Mouse (Mus musculus): ENCODE measurements around the gene Artn. TPM values are rescaled to one million over a fixed set of nuclear protein-coding genes. Genes with fewer than 3 reads are reported as not detected.

Artn gene
- 0.58 TPM for polyA plus RNA-seq (2015; fragmentation: Illumina TruSeq; extraction: RNeasy Lipid Tissue Mini Kit (QIAGEN cat#74804); ENCODE audit: low read depth, low replicate concordance)

GRCm38 (mm10) chr4:117929391-117929881 is at the start of gene Artn:
Gene Artn (minus strand): TSS chr4:117929763.

GRCm38 (mm10) chr4:117914591-117915442 is 14.7 kb downstream of the Artn start, which contains the start of gene Ipo13:
Gene Ipo13 (minus strand): TSS chr4:117914999.

DNA sequence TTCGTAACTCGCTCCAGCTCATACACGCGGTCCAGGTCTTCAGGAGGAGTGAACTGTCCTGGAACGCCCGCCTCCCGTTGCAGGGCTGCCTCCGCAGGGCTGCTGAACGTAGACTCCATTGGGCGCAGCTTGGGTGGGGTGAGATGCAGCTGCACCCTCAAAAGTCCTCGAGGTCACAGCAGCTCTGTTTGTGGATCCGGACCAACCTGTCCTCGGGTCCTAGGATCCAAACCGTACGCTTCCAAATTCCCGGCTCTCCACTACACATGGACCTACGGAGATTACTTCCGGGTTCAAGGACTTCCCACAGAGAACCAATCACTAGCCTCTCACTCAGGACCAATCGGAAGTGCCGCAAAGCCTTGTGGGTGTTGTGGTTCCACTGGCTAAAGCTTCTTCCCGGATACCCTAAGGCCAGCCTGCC is 37.8 kb downstream of the Artn start, which contains the start of gene Dph2:
TSS of gene Dph2 (minus strand) at position 295 of the 424 bp plus-strand sequence.

DNA sequence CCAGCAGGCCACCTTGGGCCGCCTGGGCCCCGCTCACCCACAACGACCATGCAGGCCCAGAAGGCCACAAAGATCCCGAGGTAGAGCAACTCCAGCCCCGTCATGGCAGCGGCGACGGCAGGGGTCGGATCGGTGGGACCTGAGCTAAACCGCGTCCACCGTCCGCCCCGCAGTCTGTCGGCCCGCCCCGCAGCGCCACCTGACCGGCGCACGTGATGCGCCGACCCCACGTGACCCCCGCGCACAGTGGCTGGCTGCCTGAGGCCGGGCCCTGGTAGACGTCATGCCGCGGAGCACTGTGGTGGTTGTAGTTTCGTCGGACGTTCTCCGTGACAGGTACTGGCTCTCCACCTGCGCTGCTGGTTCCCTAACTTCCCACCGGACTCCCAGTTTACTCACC is 42.4 kb downstream of the Artn start, which contains the start of gene Atp6v0b:
TSS of gene Atp6v0b (minus strand) at position 201 of the 400 bp plus-strand sequence.

DNA sequence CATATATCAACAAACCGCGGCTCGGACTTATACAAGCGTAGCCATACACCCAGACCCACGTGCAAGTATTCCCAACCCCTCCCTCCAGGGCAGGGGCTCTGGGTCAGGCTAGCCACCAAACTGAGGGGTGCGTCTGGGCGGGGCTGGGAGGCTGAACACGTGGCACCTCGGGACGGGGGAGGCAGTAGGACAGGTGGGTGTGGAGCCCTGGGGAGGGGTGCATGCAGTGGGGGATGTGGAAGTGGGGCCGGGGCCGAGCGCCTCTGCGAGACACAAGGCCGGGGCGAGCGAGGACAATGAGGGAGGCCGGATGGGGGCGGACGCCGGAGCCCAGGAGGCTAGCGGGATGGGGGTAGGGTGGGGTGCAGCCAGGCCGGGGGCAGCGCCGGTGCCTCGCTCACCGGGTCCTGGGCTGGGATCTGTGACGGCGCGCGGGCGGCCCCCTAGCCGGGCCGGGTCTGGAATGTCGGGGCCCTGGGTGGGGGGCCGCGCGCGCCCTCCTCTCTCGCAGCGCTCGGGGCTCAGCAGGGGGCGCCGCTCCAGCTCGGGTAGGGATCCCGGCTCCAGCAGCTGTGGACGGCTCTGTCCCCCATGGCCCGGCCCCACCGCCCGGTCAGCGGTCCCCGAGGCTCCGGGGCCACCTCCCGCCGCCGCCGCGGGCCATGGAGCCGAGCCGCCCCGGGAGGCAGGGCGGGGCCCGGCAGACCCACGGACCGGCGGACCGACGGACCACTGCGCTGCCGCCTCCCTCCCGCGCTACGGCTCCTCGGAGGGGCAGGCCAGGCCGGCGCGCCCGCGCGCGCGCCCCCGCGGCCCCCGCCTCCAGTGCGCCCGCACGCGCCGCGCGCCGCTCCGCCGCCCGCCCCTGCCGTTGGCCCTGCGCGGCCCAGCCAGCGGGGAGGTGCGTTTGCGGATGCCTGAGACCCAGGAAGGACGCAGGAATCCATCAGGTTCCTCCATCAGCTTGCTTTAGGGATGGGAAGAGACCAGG is 46.6 kb downstream of the Artn start, which contains the start of gene B4galt2:
TSS of gene B4galt2 (minus strand) at position 787 of the 991 bp plus-strand sequence.

Other genes starting within 250 kb of the Artn start
- 37.4 TPM for gene Dmap1, start 247.5 kb downstream of the Artn start, polyA plus RNA-seq (2015; fragmentation: Illumina TruSeq; extraction: RNeasy Lipid Tissue Mini Kit (QIAGEN cat#74804); ENCODE audit: low read depth, low replicate concordance)
- gene Gm12845, start 205.4 kb downstream of the Artn start, polyA plus RNA-seq (2015; fragmentation: Illumina TruSeq; extraction: RNeasy Lipid Tissue Mini Kit (QIAGEN cat#74804); ENCODE audit: low read depth, low replicate concordance): not detected
- not detected for gene Klf17, start 164.1 kb downstream of the Artn start, polyA plus RNA-seq (2015; fragmentation: Illumina TruSeq; extraction: RNeasy Lipid Tissue Mini Kit (QIAGEN cat#74804); ENCODE audit: low read depth, low replicate concordance)
- gene Slc6a9, start 95.3 kb downstream of the Artn start, polyA plus RNA-seq (2015; fragmentation: Illumina TruSeq; extraction: RNeasy Lipid Tissue Mini Kit (QIAGEN cat#74804); ENCODE audit: low read depth, low replicate concordance): 49.6 TPM
- 0.62 TPM for gene Ccdc24, start 57.2 kb downstream of the Artn start, polyA plus RNA-seq (2015; fragmentation: Illumina TruSeq; extraction: RNeasy Lipid Tissue Mini Kit (QIAGEN cat#74804); ENCODE audit: low read depth, low replicate concordance)
- gene B4galt2, start 46.3 kb downstream of the Artn start, polyA plus RNA-seq (2015; fragmentation: Illumina TruSeq; extraction: RNeasy Lipid Tissue Mini Kit (QIAGEN cat#74804); ENCODE audit: low read depth, low replicate concordance): 73.1 TPM
- gene Atp6v0b, start 42.4 kb downstream of the Artn start, polyA plus RNA-seq (2015; fragmentation: Illumina TruSeq; extraction: RNeasy Lipid Tissue Mini Kit (QIAGEN cat#74804); ENCODE audit: low read depth, low replicate concordance): 631 TPM
- gene Dph2, start 37.7 kb downstream of the Artn start, polyA plus RNA-seq (2015; fragmentation: Illumina TruSeq; extraction: RNeasy Lipid Tissue Mini Kit (QIAGEN cat#74804); ENCODE audit: low read depth, low replicate concordance): 10.2 TPM
- 68.0 TPM for gene Ipo13, start 14.8 kb downstream of the Artn start, polyA plus RNA-seq (2015; fragmentation: Illumina TruSeq; extraction: RNeasy Lipid Tissue Mini Kit (QIAGEN cat#74804); ENCODE audit: low read depth, low replicate concordance)
- gene St3gal3, start 205.2 kb upstream of the Artn start, polyA plus RNA-seq (2015; fragmentation: Illumina TruSeq; extraction: RNeasy Lipid Tissue Mini Kit (QIAGEN cat#74804); ENCODE audit: low read depth, low replicate concordance): 48.6 TPM

All from brain, adult 10 weeks (tissue).